Mouse (Mus musculus) liver, embryonic 14.5 days (tissue): ENCODE measurements around the gene Otud7b.
"Not testable (repeated sequence)": the region's sequence is repeated elsewhere in the genome, so short reads cannot be mapped to it uniquely, and the experiment has no call there.

Experiments
- CTCF ChIP-seq: IDR thresholded peaks from 2 replicates; pipeline ENCODE4 v1.5.1; 2016; ENCODE audit warnings: antibody characterized with exemption, low read depth, control low read depth
- EP300 ChIP-seq: IDR thresholded peaks from 2 replicates; pipeline ENCODE4 v1.6.1; 2016; ENCODE audit warnings: antibody characterized with exemption, low read depth

DNA sequence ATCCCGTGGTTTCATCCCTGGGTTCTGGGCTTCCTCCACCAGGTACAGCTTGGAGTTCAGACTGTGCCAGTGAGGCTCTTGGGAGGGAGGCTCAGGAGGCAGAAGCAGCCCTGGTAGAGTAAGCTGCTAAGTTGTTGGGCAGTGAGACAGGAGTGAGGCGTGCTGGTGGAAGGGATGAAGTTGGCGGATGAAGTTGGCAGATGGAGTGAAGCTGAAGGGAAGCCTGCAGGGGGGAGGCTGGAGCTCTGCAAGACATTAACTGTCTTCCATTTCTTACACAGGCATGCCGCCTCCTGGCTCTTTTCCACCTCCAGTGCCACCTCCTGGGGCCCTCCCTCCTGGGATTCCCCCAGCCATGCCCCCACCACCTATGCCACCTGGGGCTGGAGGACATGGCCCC is 69.7 kb downstream of the Otud7b start:
- TF ChIP-seq CTCF, EP300: not testable (repeated sequence)
